Mouse (Mus musculus): ENCODE measurements around the gene Ppfia4.

Gene Ppfia4

GRCm38 (mm10) chr1:134297265-134297664, 35.5 kb downstream of the Ppfia4 start:
- no peak for DNase-seq (ENCODE audit: low read depth, low spot score)
- Histone ChIP-seq H3K27me3 (ENCODE audit: control insufficient read depth, insufficient read depth, low read length, poor library complexity, severe bottlenecking) (no peaks in the 10 kb centered on the region), H3K36me3 (ENCODE audit: control insufficient read depth, insufficient read depth, low read length, poor library complexity, severe bottlenecking) (no peaks in the 10 kb centered on the region)

GRCm38 (mm10) chr1:134293738-134294604, 38.8 kb downstream of the Ppfia4 start:
- DNase-seq (ENCODE audit: low read depth, low spot score) = no peak

DNA sequence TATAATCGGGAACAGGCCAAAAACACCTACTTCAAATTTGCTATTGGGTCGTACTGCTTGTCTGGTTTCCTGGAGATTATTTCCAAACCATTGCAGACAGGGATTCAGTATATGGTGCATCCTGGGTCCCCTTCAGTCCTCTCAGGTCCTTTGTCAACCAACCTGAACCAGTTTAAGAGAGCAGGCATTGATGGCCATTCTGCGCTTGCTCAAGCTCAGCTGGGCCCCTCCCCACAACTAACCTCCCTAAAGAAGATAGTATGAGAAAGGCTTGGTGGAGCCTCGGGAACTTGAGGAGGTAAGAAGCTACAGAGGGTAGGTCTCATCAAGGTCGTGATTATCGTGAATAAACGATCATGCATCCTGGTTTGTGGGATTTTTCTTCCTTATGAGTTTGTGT, 39.5 kb downstream of the Ppfia4 start:
- Histone ChIP-seq H3K36me3 (ENCODE audit: control insufficient read depth, insufficient read depth, low read length, poor library complexity, severe bottlenecking) (no peaks in the 10 kb centered on the region), H3K27me3 (ENCODE audit: control insufficient read depth, insufficient read depth, low read length, poor library complexity, severe bottlenecking) (no peaks in the 10 kb centered on the region)
- DNase-seq (ENCODE audit: low read depth, low spot score) = no peak

More at GRCm38 (mm10) chr1:134293738-134294604, 38.8 kb downstream of the Ppfia4 start:
- H3K27me3 ChIP-seq (ENCODE audit: control insufficient read depth, insufficient read depth, low read length, poor library complexity, severe bottlenecking) = no peaks in the 10 kb centered on the region
- H3K36me3 ChIP-seq (ENCODE audit: control insufficient read depth, insufficient read depth, low read length, poor library complexity, severe bottlenecking) = no peaks in the 10 kb centered on the region

DNA sequence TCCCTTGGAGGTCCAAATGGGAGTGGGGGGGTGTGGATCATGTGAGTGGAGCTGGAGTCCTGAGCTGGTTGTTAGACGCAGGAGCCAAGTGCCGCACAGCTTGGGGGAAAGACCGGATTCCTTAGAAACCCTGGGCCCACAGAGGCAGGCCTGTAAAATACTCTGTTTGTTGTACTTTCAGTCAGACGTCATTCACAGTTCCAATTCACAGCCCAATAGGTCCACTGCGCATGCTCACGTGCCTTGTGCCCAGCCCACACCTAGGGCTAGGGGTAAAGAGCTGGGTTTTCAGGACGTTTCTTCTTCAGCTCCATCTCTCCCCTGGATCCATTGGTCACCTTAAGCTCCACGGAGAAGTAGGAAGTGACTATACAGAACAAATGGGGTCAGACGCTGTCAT, 40.1 kb downstream of the Ppfia4 start:
- no peaks in the 10 kb centered on the region for H3K27me3 ChIP-seq (ENCODE audit: control insufficient read depth, insufficient read depth, low read length, poor library complexity, severe bottlenecking)
- DNase-seq (ENCODE audit: low read depth, low spot score) = no peak
- H3K36me3 ChIP-seq (ENCODE audit: control insufficient read depth, insufficient read depth, low read length, poor library complexity, severe bottlenecking) = no peaks in the 10 kb centered on the region

DNA sequence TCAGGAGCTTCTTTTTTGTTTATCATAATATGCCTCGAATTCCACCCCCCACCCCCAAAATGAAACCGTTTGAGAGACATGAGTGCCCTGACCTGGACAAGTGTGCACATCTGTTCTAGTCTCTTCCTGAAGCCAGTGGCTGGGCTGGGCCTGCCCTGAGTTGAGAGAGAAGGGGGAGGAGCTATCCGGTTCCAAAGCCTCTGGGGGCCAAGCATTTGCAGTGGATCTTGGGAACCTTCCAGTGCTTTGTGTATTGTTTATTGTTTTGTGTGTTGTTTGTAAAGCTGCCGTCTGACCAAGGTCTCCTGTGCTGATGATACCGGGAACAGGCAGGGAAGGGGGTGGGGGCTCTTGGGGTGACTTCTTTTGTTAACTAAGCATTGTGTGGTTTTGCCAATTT, 40.7 kb downstream of the Ppfia4 start:
- Histone ChIP-seq H3K27me3 (ENCODE audit: control insufficient read depth, insufficient read depth, low read length, poor library complexity, severe bottlenecking) (no peaks in the 10 kb centered on the region), H3K36me3 (ENCODE audit: control insufficient read depth, insufficient read depth, low read length, poor library complexity, severe bottlenecking) (no peaks in the 10 kb centered on the region)
- no peak for DNase-seq (ENCODE audit: low read depth, low spot score)

DNA sequence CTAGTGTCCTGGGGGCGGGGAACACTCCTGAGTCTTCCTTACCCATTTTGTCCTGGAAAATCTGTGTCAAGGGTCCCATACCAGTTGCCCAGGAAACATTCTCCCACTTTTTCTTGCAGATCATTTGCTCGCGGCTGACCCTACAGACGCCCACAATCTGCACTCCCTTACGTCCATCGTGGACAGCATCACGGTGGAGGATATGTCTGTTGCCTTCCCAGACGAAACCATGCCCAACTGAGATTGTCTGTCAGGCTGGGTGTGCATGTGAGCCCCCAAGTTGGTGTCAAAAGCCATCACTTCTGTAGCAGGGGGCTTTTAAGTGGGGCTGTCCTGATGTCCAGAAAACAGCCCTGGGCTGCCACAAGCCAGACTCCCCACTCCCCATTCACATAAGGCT, 41.2 kb downstream of the Ppfia4 start:
- no peaks in the 10 kb centered on the region for H3K36me3 ChIP-seq (ENCODE audit: control insufficient read depth, insufficient read depth, low read length, poor library complexity, severe bottlenecking)
- DNase-seq (ENCODE audit: low read depth, low spot score) = no peak
- no peaks in the 10 kb centered on the region for H3K27me3 ChIP-seq (ENCODE audit: control insufficient read depth, insufficient read depth, low read length, poor library complexity, severe bottlenecking)

DNA sequence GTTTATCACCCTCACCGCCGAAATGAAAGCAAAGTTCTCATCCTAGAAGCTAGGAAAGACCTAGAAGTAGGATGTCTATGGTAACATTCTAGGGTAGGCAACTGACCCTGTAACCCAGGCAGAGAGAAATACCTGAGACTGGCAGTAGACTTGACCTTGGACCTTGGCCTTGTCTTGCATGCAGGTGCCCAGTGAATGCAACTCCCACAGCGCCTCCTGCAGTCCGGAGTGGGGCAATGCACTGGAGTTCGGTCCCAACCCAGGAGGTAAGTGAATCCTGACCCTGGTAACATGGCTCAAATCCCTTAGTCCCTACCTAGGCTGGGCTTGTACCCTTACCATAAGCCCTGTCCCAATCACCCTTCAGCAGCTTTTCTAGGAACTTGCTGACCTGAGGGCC, 41.8 kb downstream of the Ppfia4 start:
- no peaks in the 10 kb centered on the region for H3K36me3 ChIP-seq (ENCODE audit: control insufficient read depth, insufficient read depth, low read length, poor library complexity, severe bottlenecking)
- peak; percentile 14 for DNase-seq (ENCODE audit: low read depth, low spot score)
- H3K27me3 ChIP-seq (ENCODE audit: control insufficient read depth, insufficient read depth, low read length, poor library complexity, severe bottlenecking) = no peaks in the 10 kb centered on the region

DNA sequence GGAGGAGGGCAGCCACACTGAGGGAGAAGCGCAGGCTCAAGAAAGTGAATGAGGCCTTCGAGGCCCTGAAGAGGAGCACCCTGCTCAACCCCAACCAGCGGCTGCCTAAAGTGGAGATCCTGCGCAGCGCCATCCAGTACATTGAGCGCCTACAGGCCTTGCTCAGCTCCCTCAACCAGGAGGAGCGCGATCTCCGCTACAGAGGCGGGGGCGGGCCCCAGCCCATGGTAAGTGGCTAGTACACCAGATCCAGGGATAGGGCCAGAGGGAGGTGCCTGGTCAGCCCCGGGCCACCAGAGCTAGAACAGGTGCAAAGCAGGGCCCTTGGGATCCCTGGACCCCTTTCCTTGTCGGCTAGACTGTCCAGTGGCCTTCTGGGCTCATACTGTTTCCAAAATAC, 42.4 kb downstream of the Ppfia4 start:
- Histone ChIP-seq H3K27me3 (ENCODE audit: control insufficient read depth, insufficient read depth, low read length, poor library complexity, severe bottlenecking) (no peaks in the 10 kb centered on the region), H3K36me3 (ENCODE audit: control insufficient read depth, insufficient read depth, low read length, poor library complexity, severe bottlenecking) (no peaks in the 10 kb centered on the region)
- no peak for DNase-seq (ENCODE audit: low read depth, low spot score)

DNA sequence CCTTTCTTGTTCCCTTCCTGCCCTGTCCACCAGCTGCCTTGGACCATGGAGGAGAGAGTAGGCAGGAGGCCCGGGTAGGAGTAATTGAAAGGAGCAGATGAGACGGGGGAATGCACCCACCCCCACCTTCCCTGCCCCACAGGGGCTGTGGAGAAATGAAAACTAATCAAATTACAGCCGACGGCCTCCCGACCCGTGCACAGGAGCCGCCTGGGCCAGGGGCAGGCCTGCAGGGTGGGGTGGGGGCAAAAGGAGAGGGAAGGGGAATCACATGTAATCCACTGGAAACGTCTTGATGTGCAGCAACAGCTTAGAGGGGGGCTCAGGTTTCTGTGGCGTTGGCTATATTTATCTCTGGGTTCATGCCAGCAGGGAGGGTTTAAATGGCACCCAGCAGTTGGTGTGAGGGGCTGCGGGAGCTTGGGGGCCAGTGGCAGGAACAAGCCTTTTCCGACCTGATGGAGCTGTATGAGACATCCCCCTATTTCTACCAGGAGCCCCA, 43.1 kb downstream of the Ppfia4 start, which contains the start of gene Myog:
Myog (plus strand) TSS at position 392 of the 502 bp plus-strand sequence.
- H3K27me3 ChIP-seq (ENCODE audit: control insufficient read depth, insufficient read depth, low read length, poor library complexity, severe bottlenecking) = no peaks in the 10 kb centered on the region
- no peak for DNase-seq (ENCODE audit: low read depth, low spot score)

GRCm38 (mm10) chr1:134288239-134288638, 44.5 kb downstream of the Ppfia4 start:
- DNase-seq (ENCODE audit: low read depth, low spot score) = no peak
- Histone ChIP-seq H3K36me3 (ENCODE audit: control insufficient read depth, insufficient read depth, low read length, poor library complexity, severe bottlenecking) (no peaks in the 10 kb centered on the region), H3K27me3 (ENCODE audit: control insufficient read depth, insufficient read depth, low read length, poor library complexity, severe bottlenecking) (no peaks in the 10 kb centered on the region)

More for the DNA sequence above, 43.1 kb downstream of the Ppfia4 start, which contains the start of gene Myog:
- no peaks in the 10 kb centered on the region for H3K36me3 ChIP-seq (ENCODE audit: control insufficient read depth, insufficient read depth, low read length, poor library complexity, severe bottlenecking)

DNA sequence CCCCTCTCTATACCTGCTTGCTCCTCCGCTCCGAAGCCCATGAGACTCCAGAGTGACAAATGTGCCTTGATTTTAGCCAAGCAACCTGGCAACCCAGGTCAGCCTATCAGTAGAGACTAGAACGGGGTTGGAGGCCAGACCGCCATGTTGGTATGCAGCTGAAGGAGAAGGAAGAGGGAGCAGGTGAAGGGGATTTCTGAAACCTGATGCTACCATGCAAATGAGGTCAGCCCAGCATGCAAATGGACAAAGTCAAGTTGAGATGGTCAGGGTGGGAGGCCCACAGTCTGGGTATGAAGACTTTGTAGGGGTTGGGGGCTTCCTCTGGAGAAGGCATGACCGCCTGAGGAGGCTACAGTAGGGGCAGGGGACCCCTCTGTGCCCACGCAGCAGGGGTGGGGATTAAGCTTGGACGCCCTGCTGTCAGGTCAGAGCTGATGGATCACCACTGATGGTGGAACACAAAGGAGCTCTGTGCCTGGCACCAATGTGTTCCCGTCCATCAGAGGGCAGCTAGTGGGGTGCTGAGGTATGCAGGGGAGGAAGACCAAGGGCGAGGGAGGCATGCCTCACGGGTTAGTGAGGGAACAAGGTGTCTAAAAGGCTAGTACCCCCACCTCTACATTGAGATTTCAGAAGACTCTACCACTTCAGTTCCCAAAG, 47.1 kb downstream of the Ppfia4 start:
- DNase-seq (ENCODE audit: low read depth, low spot score) = no peak
- Histone ChIP-seq H3K36me3 (ENCODE audit: control insufficient read depth, insufficient read depth, low read length, poor library complexity, severe bottlenecking) (no peaks in the 10 kb centered on the region), H3K27me3 (ENCODE audit: control insufficient read depth, insufficient read depth, low read length, poor library complexity, severe bottlenecking) (no peaks in the 10 kb centered on the region)

GRCm38 (mm10) chr1:134283108-134283507, 49.6 kb downstream of the Ppfia4 start:
- H3K27me3 ChIP-seq (ENCODE audit: control insufficient read depth, insufficient read depth, low read length, poor library complexity, severe bottlenecking) = no peaks in the 10 kb centered on the region
- H3K36me3 ChIP-seq (ENCODE audit: control insufficient read depth, insufficient read depth, low read length, poor library complexity, severe bottlenecking) = no peaks in the 10 kb centered on the region
- DNase-seq (ENCODE audit: low read depth, low spot score) = no peak

DNA sequence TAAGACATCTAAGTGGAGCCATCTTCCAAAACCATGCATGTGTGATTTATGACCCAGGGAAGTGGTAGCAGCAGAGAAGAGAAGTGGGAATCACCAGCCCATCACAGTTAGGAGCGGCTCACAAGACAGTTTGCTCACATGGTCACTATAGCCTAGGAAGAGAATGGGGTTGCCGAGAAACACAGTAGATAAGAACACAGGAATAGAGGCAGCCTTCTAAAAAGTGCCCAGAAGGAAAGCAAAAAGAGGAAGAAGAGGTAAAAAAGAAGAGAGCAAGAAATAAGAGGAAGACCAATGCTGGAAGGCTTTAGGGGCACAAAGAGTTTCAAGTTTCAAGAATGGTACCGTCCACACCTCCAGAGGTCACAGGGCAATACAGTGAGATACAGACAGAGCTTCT, 50.4 kb downstream of the Ppfia4 start:
- DNase-seq (ENCODE audit: low read depth, low spot score) = no peak
- H3K27me3 ChIP-seq (ENCODE audit: control insufficient read depth, insufficient read depth, low read length, poor library complexity, severe bottlenecking) = no peaks in the 10 kb centered on the region
- H3K36me3 ChIP-seq (ENCODE audit: control insufficient read depth, insufficient read depth, low read length, poor library complexity, severe bottlenecking) = no peaks in the 10 kb centered on the region

DNA sequence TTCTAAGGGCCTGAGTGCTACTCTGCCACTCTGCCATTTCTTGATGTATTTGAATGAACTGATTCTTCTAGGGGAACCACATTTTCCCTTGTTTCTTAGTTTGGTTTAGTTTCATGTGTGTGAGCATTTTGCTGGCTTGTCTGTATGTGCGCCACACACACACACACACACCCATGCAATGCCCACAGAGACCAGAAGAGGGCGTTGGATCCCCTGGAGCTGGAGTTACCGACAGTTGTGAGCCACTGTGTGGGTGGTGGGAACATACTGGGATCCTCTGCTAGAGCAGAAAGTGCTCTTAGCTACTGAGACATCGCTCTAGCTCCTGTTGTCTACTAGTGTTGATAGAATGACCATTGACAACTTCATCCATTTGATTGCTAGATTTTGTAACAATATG, 51.2 kb downstream of the Ppfia4 start:
- DNase-seq (ENCODE audit: low read depth, low spot score) = no peak
- H3K36me3 ChIP-seq (ENCODE audit: control insufficient read depth, insufficient read depth, low read length, poor library complexity, severe bottlenecking) = no peaks in the 10 kb centered on the region
- no peaks in the 10 kb centered on the region for H3K27me3 ChIP-seq (ENCODE audit: control insufficient read depth, insufficient read depth, low read length, poor library complexity, severe bottlenecking)

GRCm38 (mm10) chr1:134280174-134280573, 52.6 kb downstream of the Ppfia4 start:
- Histone ChIP-seq H3K27me3 (ENCODE audit: control insufficient read depth, insufficient read depth, low read length, poor library complexity, severe bottlenecking) (no peaks in the 10 kb centered on the region), H3K36me3 (ENCODE audit: control insufficient read depth, insufficient read depth, low read length, poor library complexity, severe bottlenecking) (no peaks in the 10 kb centered on the region)
- no peak for DNase-seq (ENCODE audit: low read depth, low spot score)
